Mouse (Mus musculus) neutrophil, adult 59 days (primary cell): ENCODE results near the gene Gm3139. TPM values are rescaled to one million over a fixed set of nuclear protein-coding genes. Genes with fewer than 3 reads are reported as not detected.

Experiments used
- total RNA-seq, 2 experiments: library from RNA; stranded (reverse); gene quantifications; 1 replicate in 1 of 2; 2 replicates in 1 of 2; pipeline ENCODE4 v1.2.4; 2023

Gm3139 gene
- not detected for total RNA-seq

GRCm38 (mm10) chr5:94525987-94526386 lies at the start of gene Gm3139:
TSS of gene Gm3139 (plus strand) at chr5:94526287.

Other genes starting within 250 kb of the Gm3139 start
- gene A430089I19Rik, start 219.5 kb upstream of the Gm3139 start, total RNA-seq, result not detected
- not detected for gene Gm6502, start 211.9 kb upstream of the Gm3139 start, total RNA-seq
- under 1 TPM in 1 of 2 experiments, not detected in 1; 0.18 TPM for gene AA792892, start 186.5 kb upstream of the Gm3139 start, total RNA-seq
- not detected for gene Gm7682, start 80.5 kb upstream of the Gm3139 start, total RNA-seq
- gene Gm3147, start 90.1 kb downstream of the Gm3139 start, total RNA-seq, result not detected
- not detected for gene Gm6509, start 97.7 kb downstream of the Gm3139 start, total RNA-seq
- gene Gm6205, start 122.1 kb downstream of the Gm3139 start, total RNA-seq, result not detected